Comparison of ENCODE assay signal across 8 mouse cellular contexts in the genomic region with DNA sequence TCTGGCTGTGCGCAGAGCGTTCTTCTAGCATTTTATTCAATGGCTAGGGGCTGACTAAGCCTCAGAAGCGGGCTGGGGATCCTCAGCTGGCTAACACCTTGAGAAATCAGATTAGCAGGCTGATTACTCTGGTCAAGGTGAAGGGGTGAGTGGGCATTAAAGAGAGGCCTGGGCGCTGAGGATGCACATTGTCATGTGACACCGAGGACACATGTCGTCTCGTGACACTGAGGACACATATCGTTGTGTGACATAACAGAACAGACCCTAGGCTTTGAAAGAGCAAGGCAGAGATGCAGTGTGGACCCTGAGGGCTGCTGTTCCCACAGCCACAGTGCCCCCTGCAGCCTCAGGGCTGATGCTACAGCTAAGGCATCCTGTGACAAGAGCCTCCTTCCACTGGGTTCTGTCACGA. TPM values are rescaled to one million over a fixed set of nuclear protein-coding genes. Genes with fewer than 3 reads are reported as not detected.
DNase-seq lines count a peak whose midpoint lies in the region; ATAC-seq and TF ChIP-seq lines count a peak whose summit lies in the region.

No protein-coding gene starts in this region.

- H3K4me1 ChIP-seq in heart, postnatal 0 days (ENCODE audit: control insufficient read depth, insufficient read depth): no peaks in the 10 kb centered on the region
- peaks cover 2% of the 10 kb centered on the region; the same call in 1 of the 2 replicates for H3K4me1 ChIP-seq in kidney, embryonic 16.5 days (ENCODE audit: insufficient read depth, low read length)
- H3K4me1 ChIP-seq in olfactory bulb, adult 2 months (ENCODE audit: control insufficient read depth, insufficient read depth, low read length): no peaks in the 10 kb centered on the region

- CTCF ChIA-PET in Patski (lab: Charles Lee): interaction anchor here (0.6 to 1.7 kb wide), 3 partner anchors 10 to 17 kb away, joined by 3 to 4 read pairs (median 3); no protein-coding TSS in a partner anchor

- H3K4me2 ChIP-seq in heart, postnatal 0 days (ENCODE audit: low read depth, low read length): no peak overlapping the region
- H3K4me2 ChIP-seq in kidney, embryonic 16.5 days (replicated peaks; ENCODE audit: low read depth, low read length): no peak overlapping the region

- H3K36me3 ChIP-seq in heart, postnatal 0 days (replicated peaks; ENCODE audit: control insufficient read depth, insufficient read depth, low read length): no peaks in the 10 kb centered on the region
- no peaks in the 10 kb centered on the region for H3K36me3 ChIP-seq in kidney, embryonic 16.5 days (ENCODE audit: insufficient read depth, low read length)

- no peak for TF ChIP-seq POLR2A in olfactory bulb, adult 2 months (IDR thresholded peaks at IDR 0.05; ENCODE audit: insufficient read depth, low read depth, low read length)

- H3K9me3 ChIP-seq in heart, postnatal 0 days (replicated peaks; ENCODE audit: control insufficient read depth, low read length): peaks cover 4% of the 10 kb centered on the region; the same call in 1 of the 2 replicates
- peaks cover 5% of the 10 kb centered on the region for H3K9me3 ChIP-seq in kidney, embryonic 16.5 days (ENCODE audit: low read length)

- TF ChIP-seq CTCF in heart, postnatal 0 days (IDR thresholded peaks at IDR 0.05; ENCODE audit: low read depth): peak; percentile 59
- peak; percentile 85 for TF ChIP-seq CTCF in Patski (IDR thresholded peaks at IDR 0.05)
- peak; percentile 48; the same call in 1 of the 2 replicates for TF ChIP-seq CTCF in olfactory bulb, adult 2 months (IDR thresholded peaks at IDR 0.05; ENCODE audit: insufficient read depth, low read depth, low read length)

- POLR2A ChIA-PET in Patski (lab: Charles Lee): interaction anchor here (0.6 to 1.0 kb wide), 2 partner anchors 8 to 126 kb away, joined by 3 to 6 read pairs; no protein-coding TSS in a partner anchor

- 45% methylated on average over 9 of the region's 9 CpGs for WGBS in heart, postnatal 0 days
- WGBS in kidney, embryonic 16.5 days: 50% methylated on average over 9 of the region's 9 CpGs
- WGBS in olfactory bulb, adult 2 months: 57% methylated on average over 9 of the region's 9 CpGs

- no peak overlapping the region for H3K9ac ChIP-seq in heart, postnatal 0 days (replicated peaks; ENCODE audit: low read depth, low read length)
- no peak overlapping the region for H3K9ac ChIP-seq in kidney, embryonic 16.5 days (replicated peaks; ENCODE audit: low read length)

- in situ Hi-C loops in Patski (cut with MboI; ENCODE audit: low pct_unique_long_range_greater_than_20kb): no loop called here

- peak; percentile 39; the same call in 1 of the 2 replicates for ATAC-seq in heart, postnatal 0 days (ENCODE audit: insufficient read depth, low read depth)
- no peak for ATAC-seq in Patski
- 0 out of 2 replicates have a peak, but pooled peaks have one; percentile 54 for ATAC-seq in kidney, embryonic 16.5 days (ENCODE audit: low FRiP score, low TSS enrichment)

- TF ChIP-seq EP300 in heart, postnatal 0 days (IDR thresholded peaks at IDR 0.05; ENCODE audit: low read depth): no peak

- H3K4me3 ChIP-seq in heart, postnatal 0 days (ENCODE audit: low read depth, low read length): no peak overlapping the region
- no peak overlapping the region for H3K4me3 ChIP-seq in kidney, embryonic 16.5 days (ENCODE audit: low read length)
- H3K4me3 ChIP-seq in olfactory bulb, adult 2 months (ENCODE audit: insufficient read depth, low read depth, low read length): no peak overlapping the region

- no peak overlapping the region for H3K27ac ChIP-seq in heart, postnatal 0 days (ENCODE audit: low read depth)
- H3K27ac ChIP-seq in kidney, embryonic 16.5 days (ENCODE audit: low read length): no peak overlapping the region
- no peak overlapping the region for H3K27ac ChIP-seq in olfactory bulb, adult 2 months (ENCODE audit: insufficient read depth, low read depth, low read length)

- intact Hi-C loops in heart, postnatal 36 days (cut with DNase I): loop anchor here (2.0 kb wide), 1 partner anchor 27 kb away; the partner anchor contains the start of gene Suds3

- no peaks in the 10 kb centered on the region for H3K27me3 ChIP-seq in heart, postnatal 0 days (ENCODE audit: control insufficient read depth, insufficient read depth, low read length)
- H3K27me3 ChIP-seq in Patski: no peaks in the 10 kb centered on the region
- H3K27me3 ChIP-seq in kidney, embryonic 16.5 days (ENCODE audit: insufficient read depth, low read length): no peaks in the 10 kb centered on the region

- peak; percentile 31 for DNase-seq in heart, postnatal 0 days (ENCODE audit: low spot score)
- DNase-seq in heart, postnatal 36 days: no peak
- DNase-seq in A20 (ENCODE audit: low read depth, low spot score): peak; percentile 46
- DNase-seq in Patski (ENCODE audit: low read depth, low spot score): no peak
- DNase-seq in urinary bladder, postnatal 4 days (ENCODE audit: low spot score in 2 of 2): no peak
- no peak for DNase-seq in c-Kit-positive CD71-positive TER-119-positive erythroid progenitor cells, embryonic 14.5 days (ENCODE audit: low spot score)

RNA-seq across cellular contexts. Expression of gene Taok3, which starts 23.8 kb away (rescaled TPM):
- total RNA-seq in heart, postnatal 0 days (2014; rRNA removed; ENCODE audit: low replicate concordance): 1.1 and 3.9 TPM in 2 replicates
- polyA plus RNA-seq in heart, postnatal 0 days (2015; fragmentation: Nextera tagmentation; extraction: Ambion mirVana): 5.8 and 7.5 TPM in 2 replicates
- 1 to 10 TPM; 7.7 to 8.2 TPM for total RNA-seq in heart, postnatal 36 days (2021)
- 35.2 TPM for polyA plus RNA-seq in Patski (2021)
- polyA plus RNA-seq in kidney, embryonic 16.5 days (2015; fragmentation: Nextera tagmentation; extraction: Ambion mirVana): 18.8 and 20.1 TPM in 2 replicates
- polyA plus RNA-seq in olfactory bulb, adult 2 months (2012; ENCODE audit: insufficient read depth, insufficient read length, low replicate concordance, missing spikeins): 107 TPM in 1 of 2 replicates, not detected in the other

RNA-seq across cellular contexts. Expression of gene Suds3, which starts 27.8 kb away (rescaled TPM):
- total RNA-seq in heart, postnatal 0 days (2014; rRNA removed; ENCODE audit: low replicate concordance): 31.9 and 50.1 TPM in 2 replicates
- 36.9 and 38.2 TPM in 2 replicates for polyA plus RNA-seq in heart, postnatal 0 days (2015; fragmentation: Nextera tagmentation; extraction: Ambion mirVana)
- 10 to 100 TPM; 89.7 to 97.2 TPM for total RNA-seq in heart, postnatal 36 days (2021)
- 113 TPM for polyA plus RNA-seq in Patski (2021)
- 68.9 and 73.7 TPM in 2 replicates for polyA plus RNA-seq in kidney, embryonic 16.5 days (2015; fragmentation: Nextera tagmentation; extraction: Ambion mirVana)
- 131 TPM in 1 of 2 replicates, not detected in the other for polyA plus RNA-seq in olfactory bulb, adult 2 months (2012; ENCODE audit: insufficient read depth, insufficient read length, low replicate concordance, missing spikeins)

Comparison
In these comparisons a context has a peak if more than half of its experiments do, and no peak if none do; other contexts are left out.
1. DNase-seq: peak in heart, postnatal 0 days (single experiment) and A20 (single experiment); none in heart, postnatal 36 days (0 of 2), Patski (single experiment), urinary bladder, postnatal 4 days (0 of 2) and c-Kit-positive CD71-positive TER-119-positive erythroid progenitor cells, embryonic 14.5 days (single experiment).
2. Peak in every context shown above with its lines, with median percentiles within 50 percentile points of each other: CTCF ChIP-seq.